30 mouse cellular contexts compared by ENCODE assay signal in genomic region chr1:22512421-22512820, GRCm38 (mm10).
DNase-seq lines count a peak whose midpoint lies in the region; ATAC-seq and TF ChIP-seq lines count a peak whose summit lies in the region.
"Had no signal": no experiment of that assay in that cellular context is flagged by ENCODE, and none has a peak within 500 bp of the region (broad histone marks: within the 10 kb centered on the region; RNA-seq: fewer than 3 reads in every experiment).

No protein-coding gene starts in this region.

- no peaks in the 10 kb centered on the region for H3K36me3 ChIP-seq in testis, adult 2 months (ENCODE audit: control insufficient read depth, insufficient read depth, low read length)
- no peaks in the 10 kb centered on the region for H3K36me3 ChIP-seq in forebrain, embryonic 11.5 days (ENCODE audit: control insufficient read depth, insufficient read depth, low read length)
- H3K36me3 ChIP-seq: heart, embryonic 12.5 days; hindbrain, embryonic 10.5 days; limb, embryonic 10.5 days; liver, embryonic 15.5 days; lung, embryonic 15.5 days; neural tube, embryonic 13.5 days had no signal

- ATAC-seq in forebrain, embryonic 11.5 days (replicated peaks; ENCODE audit: low FRiP score), result no peak
- ATAC-seq: forebrain, embryonic 16.5 days; intestine, postnatal 0 days; midbrain, embryonic 16.5 days had no signal

- WGBS in forebrain, embryonic 11.5 days, result 88% methylated on average over 16 of the region's 16 CpGs

- H3K27me3 ChIP-seq in testis, adult 2 months (ENCODE audit: control insufficient read depth, insufficient read depth, low read length), result no peaks in the 10 kb centered on the region
- H3K27me3 ChIP-seq in forebrain, embryonic 11.5 days (ENCODE audit: control insufficient read depth, insufficient read depth, low read length), result no peaks in the 10 kb centered on the region
- H3K27me3 ChIP-seq: CH12.LX; heart, embryonic 12.5 days; liver, embryonic 15.5 days; lung, embryonic 15.5 days; neural tube, embryonic 13.5 days had no signal

- H3K9ac ChIP-seq in forebrain, embryonic 11.5 days (ENCODE audit: low read length), result no peak overlapping the region
- H3K9ac ChIP-seq: heart, embryonic 12.5 days; liver, embryonic 15.5 days; lung, embryonic 15.5 days; neural tube, embryonic 13.5 days had no signal

- no peak overlapping the region for H3K27ac ChIP-seq in testis, adult 2 months (ENCODE audit: control insufficient read depth, insufficient read depth, low read depth, low read length)
- no peak overlapping the region for H3K27ac ChIP-seq in forebrain, embryonic 11.5 days (ENCODE audit: low read depth, low read length)
- H3K27ac ChIP-seq: hindbrain, embryonic 10.5 days; left cerebral cortex, adult 2 months; limb, embryonic 10.5 days; liver, embryonic 15.5 days; lung, embryonic 15.5 days; neural tube, embryonic 13.5 days had no signal

- DNase-seq in testis, postnatal 10 days (ENCODE audit: low spot score), result no peak
- DNase-seq in cerebellum, adult 11-12 months, result peak; percentile 91
- peak; percentile 68 to 76 for DNase-seq in cerebellum, postnatal 10 days
- no peak for DNase-seq in c-Kit-positive CD71-positive TER-119-positive erythroid progenitor cells, embryonic 14.5 days (ENCODE audit: low spot score)
- DNase-seq in urinary bladder, postnatal 36 days (ENCODE audit: low spot score in 2 of 2), result no peak
- no peak for DNase-seq in forebrain, embryonic 11.5 days (ENCODE audit: low spot score)
- DNase-seq: adrenal gland, postnatal 14 days; B cell, adult 2 months; gastrocnemius, postnatal 14 days; heart, adult 11 months; heart, postnatal 10 days; kidney, postnatal 4 days; liver; lung, postnatal 36 days; right cerebral cortex, postnatal 4 days; thymus, adult 18-20 months; thymus, postnatal 36 days had no signal

- no peak for TF ChIP-seq POLR2A in testis, adult 2 months (IDR thresholded peaks at IDR 0.05; ENCODE audit: control insufficient read depth, low read depth, low read length)

- no peaks in the 10 kb centered on the region for H3K4me1 ChIP-seq in testis, adult 2 months (ENCODE audit: control insufficient read depth, insufficient read depth, low read length)
- 0 out of 2 replicates have a peak, but pooled peaks cover 2% of the 10 kb centered on the region for H3K4me1 ChIP-seq in forebrain, embryonic 11.5 days (replicated peaks; ENCODE audit: control insufficient read depth, insufficient read depth, low read length)
- H3K4me1 ChIP-seq: heart, embryonic 12.5 days; limb, embryonic 10.5 days; liver, embryonic 15.5 days; lung, embryonic 15.5 days had no signal

- TF ChIP-seq CTCF in testis, adult 2 months (IDR thresholded peaks at IDR 0.05; ENCODE audit: control insufficient read depth, insufficient read depth, insufficient replicate concordance, low read depth, low read length), result no peak

- no peaks in the 10 kb centered on the region for H3K9me3 ChIP-seq in forebrain, embryonic 11.5 days (ENCODE audit: control insufficient read depth, low read length)
- H3K9me3 ChIP-seq: heart, embryonic 12.5 days; hindbrain, embryonic 10.5 days; limb, embryonic 10.5 days; liver, embryonic 15.5 days; lung, embryonic 15.5 days; neural tube, embryonic 13.5 days had no signal

- no peak overlapping the region for H3K4me2 ChIP-seq in forebrain, embryonic 11.5 days (ENCODE audit: low read depth, low read length, severe bottlenecking)
- H3K4me2 ChIP-seq: heart, embryonic 12.5 days; liver, embryonic 15.5 days; lung, embryonic 15.5 days; neural tube, embryonic 13.5 days had no signal

- peak overlapping the region; percentile 34; the same call in 1 of the 2 replicates for H3K4me3 ChIP-seq in testis, adult 2 months (ENCODE audit: control insufficient read depth, low read depth, low read length)
- no peak overlapping the region for H3K4me3 ChIP-seq in forebrain, embryonic 11.5 days (ENCODE audit: low read depth, low read length)
- H3K4me3 ChIP-seq: heart, embryonic 12.5 days; hindbrain, embryonic 10.5 days; left cerebral cortex, adult 2 months; limb, embryonic 10.5 days; liver, embryonic 15.5 days; lung, embryonic 15.5 days; myocyte; neural tube, embryonic 13.5 days had no signal

Comparison
In these comparisons a context has a peak if more than half of its experiments do, and no peak if none do; other contexts are left out.
1. DNase-seq: peak in cerebellum, adult 11-12 months (single experiment) and cerebellum, postnatal 10 days (2 of 2); none in testis, postnatal 10 days (single experiment), c-Kit-positive CD71-positive TER-119-positive erythroid progenitor cells, embryonic 14.5 days (single experiment), urinary bladder, postnatal 36 days (0 of 2) and forebrain, embryonic 11.5 days (single experiment).